9 mouse cellular contexts compared by ENCODE assay signal in the genomic region with DNA sequence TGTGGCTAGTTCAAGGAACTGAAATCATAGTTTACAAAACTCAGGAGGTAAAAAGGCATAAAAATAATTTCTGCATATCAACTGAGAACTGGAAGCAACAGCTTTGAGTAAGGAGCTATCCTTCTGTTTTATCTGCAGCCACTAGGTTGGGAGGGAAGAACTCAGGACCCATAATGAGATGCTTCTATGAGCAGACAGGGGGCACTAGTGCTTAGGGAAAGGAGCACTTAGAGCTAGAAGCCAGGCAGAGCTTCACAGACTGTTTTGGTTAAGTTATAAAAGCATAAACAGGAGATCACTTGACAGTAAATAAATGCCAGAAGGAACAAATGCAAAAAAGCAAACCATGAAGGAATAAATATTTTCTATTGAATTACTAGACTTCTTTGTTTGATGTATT. TPM values are rescaled to one million over a fixed set of nuclear protein-coding genes. Genes with fewer than 3 reads are reported as not detected.
DNase-seq lines count a peak whose midpoint lies in the region; ATAC-seq lines count a peak whose summit lies in the region.
"Had no signal": no experiment of that assay in that cellular context is flagged by ENCODE, and none has a peak within 500 bp of the region (broad histone marks: within the 10 kb centered on the region; RNA-seq: fewer than 3 reads in every experiment).

No protein-coding gene starts in this region.

- no peak for DNase-seq in cerebellum, postnatal 4 days (ENCODE audit: low spot score in 2 of 2)
- peak; percentile 39 for DNase-seq in cerebellum, adult 9-11 months

- no peak overlapping the region for H3K4me3 ChIP-seq in midbrain, embryonic 16.5 days (ENCODE audit: low read depth, low read length)
- no peak overlapping the region for H3K4me3 ChIP-seq in midbrain, embryonic 15.5 days
- no peak overlapping the region for H3K4me3 ChIP-seq in hindbrain, embryonic 16.5 days (ENCODE audit: low read length)
- H3K4me3 ChIP-seq in neural tube, embryonic 13.5 days: no peak overlapping the region

- no peak overlapping the region for H3K27ac ChIP-seq in midbrain, embryonic 16.5 days (ENCODE audit: low read length)
- H3K27ac ChIP-seq in midbrain, embryonic 15.5 days: no peak overlapping the region
- no peak overlapping the region for H3K27ac ChIP-seq in hindbrain, embryonic 16.5 days (ENCODE audit: low read depth, low read length)
- no peak overlapping the region for H3K27ac ChIP-seq in neural tube, embryonic 13.5 days (replicated peaks)

- peak; percentile 70; the same call in 1 of the 2 replicates for ATAC-seq in cerebellum, adult (ENCODE audit: insufficient number of reproducible peaks, low FRiP score, low TSS enrichment)
- ATAC-seq in midbrain, embryonic 16.5 days: 0 out of 2 replicates have a peak, but pooled peaks have one; percentile 76
- ATAC-seq in midbrain, embryonic 15.5 days (replicated peaks): no peak
- ATAC-seq in hindbrain, embryonic 16.5 days: peak; percentile 85
- peak; percentile 67; the same call in 1 of the 2 replicates for ATAC-seq in neural tube, embryonic 13.5 days (ENCODE audit: low read depth)
- no peak for ATAC-seq in erythroblast, adult 5-6 weeks (replicated peaks; ENCODE audit: low FRiP score, poor library complexity, severe bottlenecking)

- H3K9ac ChIP-seq in midbrain, embryonic 16.5 days (ENCODE audit: low read depth, low read length): no peak overlapping the region
- no peak overlapping the region for H3K9ac ChIP-seq in midbrain, embryonic 15.5 days
- no peak overlapping the region for H3K9ac ChIP-seq in hindbrain, embryonic 16.5 days (ENCODE audit: low read depth, low read length)
- no peak overlapping the region for H3K9ac ChIP-seq in neural tube, embryonic 13.5 days

- H3K4me2 ChIP-seq in midbrain, embryonic 16.5 days (ENCODE audit: low read length): no peak overlapping the region
- H3K4me2 ChIP-seq in midbrain, embryonic 15.5 days: no peak overlapping the region
- H3K4me2 ChIP-seq in hindbrain, embryonic 16.5 days (ENCODE audit: low read length): no peak overlapping the region
- H3K4me2 ChIP-seq in neural tube, embryonic 13.5 days: no peak overlapping the region

- H3K36me3 ChIP-seq in midbrain, embryonic 16.5 days (ENCODE audit: control insufficient read depth, insufficient read depth, low read length): no peaks in the 10 kb centered on the region
- no peaks in the 10 kb centered on the region for H3K36me3 ChIP-seq in midbrain, embryonic 15.5 days (replicated peaks)
- no peaks in the 10 kb centered on the region for H3K36me3 ChIP-seq in hindbrain, embryonic 16.5 days (ENCODE audit: control insufficient read depth, insufficient read depth, low read length)
- H3K36me3 ChIP-seq in neural tube, embryonic 13.5 days: no peaks in the 10 kb centered on the region

- H3K4me1 ChIP-seq in midbrain, embryonic 16.5 days (ENCODE audit: control insufficient read depth, insufficient read depth, low read length): peaks cover 8% of the 10 kb centered on the region
- peaks cover 4% of the 10 kb centered on the region for H3K4me1 ChIP-seq in midbrain, embryonic 15.5 days
- H3K4me1 ChIP-seq in hindbrain, embryonic 16.5 days (ENCODE audit: control insufficient read depth, insufficient read depth, low read depth, low read length): peaks cover 3% of the 10 kb centered on the region
- peaks cover 4% of the 10 kb centered on the region for H3K4me1 ChIP-seq in neural tube, embryonic 13.5 days (replicated peaks)

- H3K9me3 ChIP-seq in midbrain, embryonic 16.5 days (replicated peaks; ENCODE audit: control insufficient read depth, low read length, poor library complexity, severe bottlenecking): no peaks in the 10 kb centered on the region
- no peaks in the 10 kb centered on the region for H3K9me3 ChIP-seq in midbrain, embryonic 15.5 days
- no peaks in the 10 kb centered on the region for H3K9me3 ChIP-seq in hindbrain, embryonic 16.5 days (ENCODE audit: control insufficient read depth, low read length)
- no peaks in the 10 kb centered on the region for H3K9me3 ChIP-seq in neural tube, embryonic 13.5 days

- H3K27me3 ChIP-seq in midbrain, embryonic 16.5 days (ENCODE audit: control insufficient read depth, insufficient read depth, low read depth, low read length): no peaks in the 10 kb centered on the region
- no peaks in the 10 kb centered on the region for H3K27me3 ChIP-seq in midbrain, embryonic 15.5 days (replicated peaks)
- no peaks in the 10 kb centered on the region for H3K27me3 ChIP-seq in hindbrain, embryonic 16.5 days (replicated peaks; ENCODE audit: control insufficient read depth, insufficient read depth, low read length)
- no peaks in the 10 kb centered on the region for H3K27me3 ChIP-seq in neural tube, embryonic 13.5 days

RNA-seq across cellular contexts. Expression of a gene that starts 44.2 kb away (rescaled TPM):
- 46.2 and 46.4 TPM in 2 replicates for polyA plus RNA-seq in midbrain, embryonic 16.5 days (2015; fragmentation: Nextera tagmentation; extraction: Ambion mirVana)
- polyA plus RNA-seq in midbrain, embryonic 15.5 days (2015; fragmentation: Nextera tagmentation; extraction: Ambion mirVana): 47.0 and 50.7 TPM in 2 replicates
- 43.6 and 44.7 TPM in 2 replicates for polyA plus RNA-seq in hindbrain, embryonic 16.5 days (2015; fragmentation: Nextera tagmentation; extraction: Ambion mirVana)
- polyA plus RNA-seq in neural tube, embryonic 13.5 days (2015; fragmentation: Nextera tagmentation; extraction: Ambion mirVana): 43.4 and 43.8 TPM in 2 replicates
- total RNA-seq in erythroblast, adult 5-6 weeks (2015; ENCODE audit: low replicate concordance): 16.9 and 23.6 TPM in 2 replicates
- 2.2 and 10.2 TPM in 2 replicates for total RNA-seq in erythroblast, adult 5-6 weeks (2017; ENCODE audit: low replicate concordance)

RNA-seq across cellular contexts. Expression of a gene that starts 58.7 kb away (rescaled TPM):
- not detected in 2 replicates for polyA plus RNA-seq in midbrain, embryonic 16.5 days (2015; fragmentation: Nextera tagmentation; extraction: Ambion mirVana)
- polyA plus RNA-seq in midbrain, embryonic 15.5 days (2015; fragmentation: Nextera tagmentation; extraction: Ambion mirVana): not detected in 2 replicates
- not detected in 2 replicates for polyA plus RNA-seq in hindbrain, embryonic 16.5 days (2015; fragmentation: Nextera tagmentation; extraction: Ambion mirVana)
- polyA plus RNA-seq in neural tube, embryonic 13.5 days (2015; fragmentation: Nextera tagmentation; extraction: Ambion mirVana): not detected in 2 replicates
- total RNA-seq in erythroblast, adult 5-6 weeks (2015; ENCODE audit: low replicate concordance): not detected in 2 replicates
- total RNA-seq in erythroblast, adult 5-6 weeks (2017; ENCODE audit: low replicate concordance): not detected in 2 replicates
- total RNA-seq: heart, postnatal 36 days had no signal

Comparison
In these comparisons a context has a peak if more than half of its experiments do, and no peak if none do; other contexts are left out.
1. ATAC-seq: peak in cerebellum, adult (single experiment), midbrain, embryonic 16.5 days (single experiment), hindbrain, embryonic 16.5 days (single experiment) and neural tube, embryonic 13.5 days (single experiment); none in midbrain, embryonic 15.5 days (single experiment) and erythroblast, adult 5-6 weeks (single experiment).